Mouse (Mus musculus) midbrain, embryonic 16.5 days (tissue): Measurements from ENCODE around the gene Eef1a1. TPM values are rescaled to one million over a fixed set of nuclear protein-coding genes. Genes with fewer than 3 reads are reported as not detected.

ENCODE experiments used
- ATAC-seq: fragments of 200-750 bp; cut with Nextera tagmentation; 2 replicates; pipeline ENCODE4 v1.8.0; 2017; ENCODE audit warnings: moderate TSS enrichment
- H3K27ac ChIP-seq: fragments of 300-500 bp; sonication (generic); 2 replicates; pipeline ENCODE4 v1.5.1; 2014; ENCODE audit warnings: mild to moderate bottlenecking, low read length, mixed read lengths
- H3K27me3 ChIP-seq: fragments of 300-500 bp; sonication (generic); 2 replicates; pipeline ENCODE4 v1.6.1; 2014; ENCODE audit warnings: low read depth, low read length, mixed read lengths; ENCODE audit not compliant: control insufficient read depth, insufficient read depth
- H3K36me3 ChIP-seq: fragments of 300-500 bp; sonication (generic); 2 replicates; pipeline ENCODE4 v1.6.1; 2014; ENCODE audit warnings: mild to moderate bottlenecking, low read length, moderate library complexity, mixed read lengths; ENCODE audit not compliant: control insufficient read depth, insufficient read depth
- H3K4me1 ChIP-seq: fragments of 300-500 bp; sonication (generic); 2 replicates; pipeline ENCODE4 v1.6.1; 2014; ENCODE audit warnings: mild to moderate bottlenecking, low read length, mixed read lengths; ENCODE audit not compliant: control insufficient read depth, insufficient read depth
- H3K4me2 ChIP-seq: fragments of 300-500 bp; sonication (generic); 2 replicates; pipeline ENCODE4 v1.6.1; 2014; ENCODE audit warnings: mild to moderate bottlenecking, low read length, mixed read lengths
- H3K4me3 ChIP-seq: fragments of 300-500 bp; sonication (generic); 2 replicates; pipeline ENCODE4 v1.5.1; 2014; ENCODE audit warnings: low read depth, mild to moderate bottlenecking, low read length, moderate library complexity, mixed read lengths
- H3K9ac ChIP-seq: fragments of 300-500 bp; sonication (generic); 2 replicates; pipeline ENCODE4 v1.6.1; 2014; ENCODE audit warnings: low read depth, low read length, mixed read lengths
- H3K9me3 ChIP-seq: fragments of 300-500 bp; sonication (generic); replicated peaks from 2 replicates; pipeline ENCODE4 v1.6.1; 2014; ENCODE audit warnings: mild to moderate bottlenecking, low read length, mixed read lengths; ENCODE audit not compliant: control insufficient read depth, poor library complexity, severe bottlenecking
- WGBS: fragments of 180-500 bp; shearing (Covaris S2); extraction: QIAGEN DNeasy Blood & Tissue Kit; methylation state at CpG from one replicate; pipeline ENCODE4 v1.1.7; 2014; 5-methylcytosine and 5-hydroxymethylcytosine counted together
- polyA plus RNA-seq: library from polyadenylated mRNA; unstranded; fragments of >200 nt; fragmentation: Nextera tagmentation; extraction: Ambion mirVana; gene quantifications from 2 replicates; pipeline ENCODE4 v1.2.1, GENCODE M21; 2015

Gene Eef1a1
- polyA plus RNA-seq, 1 experiment from 2014 or later: 2,998 TPM

DNA sequence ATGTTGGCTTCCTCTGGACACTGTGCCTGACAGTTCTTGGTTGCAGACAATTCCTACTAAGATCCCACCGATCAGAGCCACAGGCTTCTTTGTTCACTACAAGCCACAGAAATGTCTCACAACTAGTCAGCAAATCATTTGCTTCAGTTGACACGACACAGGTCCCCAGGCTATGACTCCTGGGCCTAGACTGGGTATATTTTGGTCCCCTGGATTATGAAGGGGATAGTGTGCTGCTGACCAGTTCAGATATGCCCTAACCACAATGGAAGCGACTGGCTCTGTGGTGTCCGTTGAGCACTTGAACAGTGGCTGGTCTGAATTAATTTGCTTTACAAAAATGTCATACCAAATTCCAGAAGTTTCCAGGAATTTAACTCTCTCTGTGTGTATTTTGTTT is 25.7 kb upstream of the Eef1a1 start:
- Histone ChIP-seq H3K4me1 (no peaks in the 10 kb centered on the region), H3K4me2 (no peak overlapping the region), H3K9ac (no peak overlapping the region), H3K27me3 (no peaks in the 10 kb centered on the region), H3K9me3 (no peaks in the 10 kb centered on the region; the same call in 1 of the 2 replicates), H3K4me3 (no peak overlapping the region), H3K36me3 (0 out of 2 replicates have a peak, but pooled peaks cover 3% of the 10 kb centered on the region), H3K27ac (no peak overlapping the region)
- ATAC-seq: no peak
- WGBS: 78% methylated on average over 4 of the region's 4 CpGs

DNA sequence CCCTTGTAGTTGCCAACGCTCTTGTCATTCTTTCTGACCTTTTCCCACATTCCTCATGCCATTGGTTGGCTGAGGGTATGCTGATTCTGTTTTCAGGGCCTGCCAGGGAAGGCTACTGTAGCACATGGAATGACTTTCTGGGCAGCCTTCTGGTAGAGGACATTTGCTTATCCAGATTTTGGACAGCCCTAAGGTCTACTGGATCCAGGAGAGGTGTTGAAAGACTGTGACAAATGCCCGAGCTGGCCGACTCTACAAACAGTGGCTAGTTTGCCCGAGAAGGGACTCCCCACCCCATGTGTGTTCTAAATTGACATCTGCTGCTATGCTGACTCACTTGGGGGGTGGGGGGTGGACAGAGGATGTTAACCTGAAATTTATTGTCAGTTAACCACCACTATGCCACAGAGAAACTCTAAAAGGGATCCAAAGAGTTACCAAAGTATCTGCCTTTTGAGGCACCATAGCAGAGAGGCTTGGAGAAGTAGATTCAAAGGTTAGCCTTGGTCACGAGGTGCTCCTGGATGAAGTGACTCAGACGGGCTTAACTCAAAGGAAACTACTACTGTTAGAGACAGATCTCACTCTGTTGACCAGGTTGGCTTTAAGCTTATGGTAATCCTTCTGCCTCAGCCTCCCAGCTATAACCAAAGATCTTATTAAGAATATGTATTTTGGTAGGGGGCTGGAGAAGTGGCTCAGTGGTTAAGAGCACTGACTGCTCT is 25.0 kb upstream of the Eef1a1 start:
- peaks cover 5% of the 10 kb centered on the region; the same call in 1 of the 2 replicates for H3K36me3 ChIP-seq
- H3K27ac ChIP-seq: no peak overlapping the region
- no peaks in the 10 kb centered on the region for H3K4me1 ChIP-seq
- 83% methylated on average over 6 of the region's 6 CpGs for WGBS
- ATAC-seq: no peak
- H3K4me2 ChIP-seq: no peak overlapping the region
- H3K9ac ChIP-seq: no peak overlapping the region
- H3K4me3 ChIP-seq: no peak overlapping the region
- H3K27me3 ChIP-seq: no peaks in the 10 kb centered on the region
- no peaks in the 10 kb centered on the region; the same call in 1 of the 2 replicates for H3K9me3 ChIP-seq

DNA sequence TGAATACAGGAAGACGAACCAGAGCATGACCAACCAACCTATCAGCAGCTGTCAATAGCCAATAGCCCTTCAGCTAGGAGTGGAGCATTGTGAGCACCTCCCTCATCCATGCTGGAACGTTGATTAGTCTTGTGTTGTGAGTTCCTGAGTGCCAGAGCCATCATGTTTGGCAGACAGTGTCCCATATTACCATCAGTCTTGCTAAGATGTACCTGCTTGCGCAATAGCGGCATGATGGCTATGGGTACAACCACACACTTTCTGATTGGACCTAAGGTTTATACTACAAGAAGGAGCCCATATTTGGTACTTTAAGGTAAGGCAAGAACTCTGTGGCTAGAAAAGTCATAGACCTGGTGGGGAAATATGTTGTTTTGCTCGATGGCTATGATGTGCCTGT is 22.8 kb upstream of the Eef1a1 start:
- no peaks in the 10 kb centered on the region; the same call in 1 of the 2 replicates for H3K9me3 ChIP-seq
- no peaks in the 10 kb centered on the region for H3K27me3 ChIP-seq
- 97% methylated on average over 5 of the region's 5 CpGs for WGBS
- peaks cover 6% of the 10 kb centered on the region; the same call in 1 of the 2 replicates for H3K36me3 ChIP-seq
- no peak overlapping the region for H3K27ac ChIP-seq
- no peak overlapping the region for H3K4me3 ChIP-seq
- no peak overlapping the region for H3K9ac ChIP-seq
- H3K4me2 ChIP-seq: no peak overlapping the region
- H3K4me1 ChIP-seq: no peaks in the 10 kb centered on the region
- no peak for ATAC-seq

DNA sequence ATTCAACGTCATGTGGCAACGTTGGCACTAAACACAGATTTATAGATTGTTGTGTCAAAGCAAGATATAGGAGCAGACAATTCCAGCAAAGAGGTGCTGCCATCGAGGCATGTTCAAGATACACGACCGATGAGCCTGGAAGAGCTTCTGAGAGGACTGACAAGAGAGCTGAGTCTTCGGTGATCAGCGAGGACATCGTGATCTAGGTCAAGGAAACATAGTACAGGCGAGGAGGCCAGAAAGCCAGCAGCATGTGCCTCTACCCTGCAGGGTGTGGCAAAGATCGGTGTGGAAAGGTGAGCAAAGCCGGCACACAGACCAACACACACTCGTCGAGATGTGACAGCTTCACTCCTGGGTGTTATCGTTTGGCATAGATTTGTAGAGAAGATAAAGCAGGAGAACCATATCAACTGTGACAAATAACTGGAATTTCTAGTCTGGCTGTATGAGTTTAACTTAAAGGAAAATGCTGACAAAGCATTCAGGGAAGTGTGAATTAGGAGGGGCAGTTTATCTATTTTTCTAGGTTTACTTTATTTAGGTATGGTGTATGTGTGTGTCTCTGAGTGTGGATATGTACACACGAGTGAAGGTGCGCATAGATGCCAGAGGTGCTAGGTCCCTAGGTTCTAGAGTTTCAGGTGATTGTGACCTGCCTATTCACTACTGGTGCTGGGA is 19.3 kb upstream of the Eef1a1 start:
- H3K4me2 ChIP-seq: no peak overlapping the region
- H3K4me1 ChIP-seq: peaks cover 11% of the 10 kb centered on the region
- no peak for ATAC-seq
- H3K9me3 ChIP-seq: no peaks in the 10 kb centered on the region; the same call in 1 of the 2 replicates
- no peaks in the 10 kb centered on the region for H3K27me3 ChIP-seq
- no peak overlapping the region for H3K4me3 ChIP-seq
- H3K36me3 ChIP-seq: peaks cover 6% of the 10 kb centered on the region; the same call in 1 of the 2 replicates
- 92% methylated on average over 16 of the region's 16 CpGs for WGBS
- no peak overlapping the region for H3K9ac ChIP-seq
- no peak overlapping the region for H3K27ac ChIP-seq

DNA sequence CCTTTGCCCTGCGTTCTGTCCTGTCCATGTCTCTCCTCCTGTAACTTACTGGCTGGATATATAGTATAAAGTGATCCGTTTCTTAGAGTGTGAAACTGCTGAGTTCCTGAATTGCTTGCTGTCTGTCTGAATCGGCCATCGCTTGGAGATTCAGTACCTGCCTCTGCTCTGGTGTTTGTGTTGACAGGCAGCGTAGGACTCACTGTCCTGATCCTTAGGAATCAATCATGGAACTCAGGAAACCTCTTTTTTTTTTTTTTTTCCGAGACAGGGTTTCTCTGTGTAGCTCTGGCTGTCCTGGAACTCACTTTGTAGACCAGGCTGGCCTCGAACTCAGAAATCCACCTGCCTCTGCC is 17.7 kb upstream of the Eef1a1 start:
- H3K9me3 ChIP-seq: no peaks in the 10 kb centered on the region; the same call in 1 of the 2 replicates
- peaks cover 5% of the 10 kb centered on the region; the same call in 1 of the 2 replicates for H3K36me3 ChIP-seq
- 89% methylated on average over 7 of the region's 7 CpGs for WGBS
- no peak overlapping the region; the same call in 1 of the 2 replicates for H3K4me2 ChIP-seq
- no peak for ATAC-seq
- H3K4me1 ChIP-seq: peaks cover 18% of the 10 kb centered on the region
- H3K4me3 ChIP-seq: no peak overlapping the region
- H3K27me3 ChIP-seq: no peaks in the 10 kb centered on the region
- no peak overlapping the region for H3K27ac ChIP-seq
- H3K9ac ChIP-seq: no peak overlapping the region; the same call in 1 of the 2 replicates

DNA sequence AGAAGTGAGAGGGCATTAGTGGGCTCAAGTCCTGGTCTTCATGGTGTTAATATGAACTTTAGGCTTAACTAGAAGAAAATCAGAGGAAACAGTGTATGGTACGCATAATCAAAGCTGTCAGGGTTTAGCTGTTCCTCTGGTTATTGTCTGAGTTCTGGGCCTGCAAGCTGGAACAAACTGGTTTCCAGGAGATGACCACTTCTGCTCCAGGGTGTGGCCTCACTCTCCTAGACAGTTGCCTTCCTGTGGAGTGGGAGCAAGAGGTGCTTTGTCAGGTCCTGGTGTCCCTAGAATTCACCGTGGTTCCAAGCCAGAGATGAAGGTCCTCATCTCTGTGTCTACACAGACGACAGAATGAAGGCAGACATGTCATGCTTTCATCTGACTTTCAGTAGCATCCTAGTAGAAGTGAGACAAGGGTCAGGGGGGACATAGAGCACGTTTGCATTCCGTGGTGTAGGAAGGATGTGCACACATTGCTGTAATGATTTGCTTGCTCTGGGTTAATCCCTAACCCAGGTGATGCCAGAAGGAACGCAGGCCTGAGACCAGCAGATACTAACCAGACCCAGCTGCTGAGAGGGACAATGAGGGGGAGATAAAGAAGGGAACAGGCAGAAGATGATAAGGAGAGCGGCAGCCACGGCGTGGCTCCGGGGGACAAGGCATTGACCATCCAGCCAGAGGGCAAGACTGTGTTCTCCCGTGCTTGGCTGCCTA is 17.2 kb upstream of the Eef1a1 start:
- Histone ChIP-seq H3K36me3 (peaks cover 3% of the 10 kb centered on the region; the same call in 1 of the 2 replicates), H3K4me2 (peak overlapping the region; percentile 27), H3K27me3 (no peaks in the 10 kb centered on the region), H3K9me3 (no peaks in the 10 kb centered on the region), H3K9ac (no peak overlapping the region; the same call in 1 of the 2 replicates), H3K4me1 (peaks cover 18% of the 10 kb centered on the region), H3K4me3 (no peak overlapping the region), H3K27ac (no peak overlapping the region)
- 71% methylated on average over 11 of the region's 11 CpGs for WGBS
- no peak for ATAC-seq

DNA sequence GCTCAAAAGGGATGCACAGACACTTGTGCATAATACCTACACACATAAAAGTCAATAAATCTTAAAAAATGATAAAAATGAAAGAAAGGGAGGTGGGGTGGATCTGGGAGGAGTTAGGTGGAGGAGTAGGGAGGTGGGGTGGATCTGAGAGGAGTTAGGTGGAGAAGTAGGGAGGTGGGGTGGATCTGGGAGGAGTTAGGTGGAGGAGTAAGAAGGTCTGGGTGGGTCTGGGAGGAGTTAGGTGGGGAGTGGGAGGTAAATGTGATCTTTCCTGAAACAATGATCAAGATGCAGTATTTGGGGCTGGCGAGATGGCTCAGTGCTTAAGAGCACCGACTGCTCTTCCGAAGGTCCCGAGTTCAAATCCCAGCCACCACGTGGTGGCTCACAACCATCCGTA is 16.3 kb upstream of the Eef1a1 start:
- Histone ChIP-seq H3K36me3 (peaks cover 3% of the 10 kb centered on the region; the same call in 1 of the 2 replicates), H3K4me1 (peaks cover 18% of the 10 kb centered on the region), H3K4me2 (peak overlapping the region; percentile 44), H3K4me3 (no peak overlapping the region), H3K9ac (no peak overlapping the region), H3K27ac (no peak overlapping the region), H3K27me3 (no peaks in the 10 kb centered on the region), H3K9me3 (no peaks in the 10 kb centered on the region)
- no peak for ATAC-seq
- WGBS: 96% methylated on average over 6 of the region's 6 CpGs

DNA sequence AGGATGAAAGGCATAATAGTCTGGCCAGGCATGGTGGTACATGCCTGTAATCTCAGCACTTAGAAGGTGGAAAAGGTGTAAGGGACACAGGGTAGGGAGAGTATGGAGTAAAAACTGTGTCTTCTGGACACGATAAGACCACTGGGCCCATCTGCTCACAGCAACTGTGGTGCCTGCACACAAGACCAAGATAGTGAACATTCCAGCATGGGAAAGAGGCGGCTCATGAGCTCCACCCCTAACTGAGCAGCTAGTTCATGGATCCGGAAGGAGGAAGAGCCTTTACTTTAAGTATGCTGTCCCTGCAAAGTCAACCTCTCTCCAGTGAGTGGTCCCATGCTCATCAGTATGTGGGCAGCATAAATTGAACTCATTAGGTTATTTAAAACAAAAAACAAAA is 15.7 kb upstream of the Eef1a1 start:
- 75% methylated on average over 3 of the region's 3 CpGs for WGBS
- H3K27ac ChIP-seq: peak overlapping the region; percentile 80
- H3K36me3 ChIP-seq: peaks cover 3% of the 10 kb centered on the region; the same call in 1 of the 2 replicates
- H3K27me3 ChIP-seq: no peaks in the 10 kb centered on the region
- no peak overlapping the region for H3K9ac ChIP-seq
- H3K9me3 ChIP-seq: no peaks in the 10 kb centered on the region
- H3K4me1 ChIP-seq: peaks cover 18% of the 10 kb centered on the region
- peak overlapping the region; percentile 24; the same call in 1 of the 2 replicates for H3K4me3 ChIP-seq
- peak overlapping the region; percentile 44 for H3K4me2 ChIP-seq
- no peak for ATAC-seq
